Mouse (Mus musculus) midbrain, embryonic 15.5 days (tissue): Measurements from ENCODE around the gene Gpalpp1. TPM values are rescaled to one million over a fixed set of nuclear protein-coding genes. Genes with fewer than 3 reads are reported as not detected.

ENCODE experiments used
- ATAC-seq: fragments of 200-750 bp; cut with Nextera tagmentation; replicated peaks from 2 replicates; pipeline ENCODE4 v1.8.0; 2017; ENCODE audit warnings: moderate TSS enrichment
- H3K27ac ChIP-seq: fragments of 300-500 bp; sonication (generic); 2 replicates; pipeline ENCODE4 v1.5.1; 2015; ENCODE audit warnings: mild to moderate bottlenecking, inconsistent platforms
- H3K27me3 ChIP-seq: fragments of 300-500 bp; sonication (generic); replicated peaks from 2 replicates; pipeline ENCODE4 v1.6.1; 2015; ENCODE audit warnings: inconsistent platforms
- H3K36me3 ChIP-seq: fragments of 300-500 bp; sonication (generic); replicated peaks from 2 replicates; pipeline ENCODE4 v1.6.1; 2015; ENCODE audit warnings: inconsistent platforms
- H3K4me1 ChIP-seq: fragments of 300-500 bp; sonication (generic); 2 replicates; pipeline ENCODE4 v1.6.1; 2015; ENCODE audit warnings: inconsistent platforms
- H3K4me2 ChIP-seq: fragments of 300-500 bp; sonication (generic); 2 replicates; pipeline ENCODE4 v1.6.1; 2015; ENCODE audit warnings: inconsistent platforms, mild to moderate bottlenecking, moderate library complexity
- H3K4me3 ChIP-seq: fragments of 300-500 bp; sonication (generic); 2 replicates; pipeline ENCODE4 v1.5.1; 2015; ENCODE audit warnings: mild to moderate bottlenecking, inconsistent platforms
- H3K9ac ChIP-seq: fragments of 300-500 bp; sonication (generic); 2 replicates; pipeline ENCODE4 v1.6.1; 2015; ENCODE audit warnings: mild to moderate bottlenecking, inconsistent platforms
- H3K9me3 ChIP-seq: fragments of 300-500 bp; sonication (generic); 2 replicates; pipeline ENCODE4 v1.6.1; 2016; ENCODE audit warnings: inconsistent platforms
- WGBS: fragments of 180-500 bp; shearing (Covaris S2); methylation state at CpG from one replicate; pipeline ENCODE4 v1.1.7; 2015; ENCODE audit warnings: mixed read lengths; 5-methylcytosine and 5-hydroxymethylcytosine counted together
- polyA plus RNA-seq: library from polyadenylated mRNA; unstranded; fragments of >200 nt; fragmentation: Nextera tagmentation; extraction: Ambion mirVana; gene quantifications from 2 replicates; pipeline ENCODE4 v1.2.1, GENCODE M21; 2015

Gene Gpalpp1
- polyA plus RNA-seq, 1 experiment from 2014 or later: 13.9 TPM

- no peak overlapping the region for H3K4me2 ChIP-seq
- H3K27ac ChIP-seq: no peak overlapping the region
- H3K9ac ChIP-seq: no peak overlapping the region
- no peaks in the 10 kb centered on the region for H3K9me3 ChIP-seq
- no peak overlapping the region for H3K4me3 ChIP-seq
- no peak for ATAC-seq
- no peaks in the 10 kb centered on the region for H3K36me3 ChIP-seq
- no peaks in the 10 kb centered on the region for H3K4me1 ChIP-seq
- H3K27me3 ChIP-seq: no peaks in the 10 kb centered on the region
- 45% methylated on average over 7 of the region's 7 CpGs for WGBS
These were observed 35.3 kb upstream of the Gpalpp1 start for GRCm38 (mm10) chr14:76145868-76146267.

- no peak for ATAC-seq
- Histone ChIP-seq H3K4me2 (no peak overlapping the region), H3K27ac (no peak overlapping the region), H3K27me3 (no peaks in the 10 kb centered on the region), H3K9ac (no peak overlapping the region), H3K4me3 (no peak overlapping the region), H3K9me3 (no peaks in the 10 kb centered on the region), H3K36me3 (no peaks in the 10 kb centered on the region), H3K4me1 (no peaks in the 10 kb centered on the region)
- WGBS: 91% methylated on average over 1 of the region's 1 CpGs
These were observed 34.7 kb upstream of the Gpalpp1 start for GRCm38 (mm10) chr14:76145248-76145647.

DNA sequence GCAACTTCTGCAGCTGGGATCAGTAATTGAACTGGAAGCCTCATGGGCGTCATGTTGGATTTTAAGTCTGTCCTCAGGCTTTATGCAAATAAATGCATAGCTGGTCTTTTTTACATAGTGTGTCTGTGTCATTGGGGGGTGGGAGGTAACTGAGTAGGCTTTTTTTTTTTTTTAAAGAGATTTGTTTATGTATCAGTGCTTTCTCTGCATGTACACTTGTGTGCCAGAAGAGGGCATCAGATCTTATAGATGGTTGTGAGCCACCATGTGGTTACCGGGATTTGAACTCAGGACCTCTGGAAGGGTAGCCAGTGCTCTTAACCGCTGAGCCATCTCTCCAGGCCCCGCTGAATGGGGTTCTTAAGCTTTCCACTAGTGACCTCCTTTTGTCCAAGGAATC is 24.4 kb upstream of the Gpalpp1 start:
- H3K27ac ChIP-seq: no peak overlapping the region
- no peak for ATAC-seq

GRCm38 (mm10) chr14:76128174-76128573 is 17.6 kb upstream of the Gpalpp1 start:
- Histone ChIP-seq H3K9me3 (no peaks in the 10 kb centered on the region), H3K9ac (no peak overlapping the region), H3K27me3 (no peaks in the 10 kb centered on the region), H3K4me1 (no peaks in the 10 kb centered on the region), H3K36me3 (peaks cover 63% of the 10 kb centered on the region), H3K27ac (no peak overlapping the region), H3K4me2 (no peak overlapping the region), H3K4me3 (no peak overlapping the region)
- 90% methylated on average over 4 of the region's 4 CpGs for WGBS
- no peak for ATAC-seq

More for the DNA sequence above, 24.4 kb upstream of the Gpalpp1 start:
- Histone ChIP-seq H3K4me3 (no peak overlapping the region), H3K27me3 (no peaks in the 10 kb centered on the region), H3K9ac (no peak overlapping the region), H3K4me2 (no peak overlapping the region), H3K9me3 (no peaks in the 10 kb centered on the region), H3K36me3 (peaks cover 49% of the 10 kb centered on the region), H3K4me1 (no peaks in the 10 kb centered on the region)
- WGBS: 90% methylated on average over 4 of the region's 4 CpGs

DNA sequence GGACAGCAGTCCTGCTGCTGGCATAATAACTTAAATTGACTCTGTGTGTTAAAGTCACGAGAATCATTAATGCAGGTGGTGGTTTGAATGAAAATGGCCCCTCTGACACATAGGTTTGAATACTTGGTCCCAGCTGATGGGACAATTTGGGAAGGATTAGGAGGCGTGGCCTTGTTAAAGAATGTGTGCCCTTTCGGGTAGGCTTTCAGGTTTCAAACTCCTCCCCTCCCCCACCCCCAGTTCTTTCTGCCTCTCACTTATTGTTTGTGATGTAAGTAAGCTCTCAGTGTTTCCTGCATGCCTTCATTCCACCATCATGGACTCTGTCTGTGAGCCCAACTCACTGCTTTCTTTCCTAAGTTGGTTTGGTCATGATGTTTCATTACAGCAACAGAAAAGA is 16.8 kb upstream of the Gpalpp1 start:
- Histone ChIP-seq H3K9me3 (no peaks in the 10 kb centered on the region), H3K9ac (no peak overlapping the region), H3K4me3 (no peak overlapping the region), H3K27me3 (no peaks in the 10 kb centered on the region), H3K4me1 (no peaks in the 10 kb centered on the region), H3K27ac (no peak overlapping the region), H3K36me3 (peaks cover 54% of the 10 kb centered on the region), H3K4me2 (no peak overlapping the region)
- ATAC-seq: no peak
- WGBS: 76% methylated on average over 3 of the region's 3 CpGs

GRCm38 (mm10) chr14:76122663-76123058 is 12.1 kb upstream of the Gpalpp1 start:
- Histone ChIP-seq H3K36me3 (peaks cover 46% of the 10 kb centered on the region; the same call in 1 of the 2 replicates), H3K27me3 (no peaks in the 10 kb centered on the region), H3K4me2 (no peak overlapping the region), H3K27ac (no peak overlapping the region), H3K9ac (no peak overlapping the region), H3K9me3 (no peaks in the 10 kb centered on the region), H3K4me3 (no peak overlapping the region), H3K4me1 (no peaks in the 10 kb centered on the region)
- no peak for ATAC-seq
- WGBS: 93% methylated on average over 8 of the region's 8 CpGs

GRCm38 (mm10) chr14:76121901-76122662 is 11.5 kb upstream of the Gpalpp1 start:
- no peaks in the 10 kb centered on the region for H3K4me1 ChIP-seq
- 0 out of 2 replicates have a peak, but pooled peaks have one; percentile 17 for ATAC-seq
- no peak overlapping the region for H3K9ac ChIP-seq
- peaks cover 41% of the 10 kb centered on the region; the same call in 1 of the 2 replicates for H3K36me3 ChIP-seq
- no peak overlapping the region for H3K27ac ChIP-seq
- H3K9me3 ChIP-seq: no peaks in the 10 kb centered on the region
- 63% methylated on average over 6 of the region's 6 CpGs for WGBS
- H3K4me2 ChIP-seq: no peak overlapping the region
- no peaks in the 10 kb centered on the region for H3K27me3 ChIP-seq
- no peak overlapping the region for H3K4me3 ChIP-seq

DNA sequence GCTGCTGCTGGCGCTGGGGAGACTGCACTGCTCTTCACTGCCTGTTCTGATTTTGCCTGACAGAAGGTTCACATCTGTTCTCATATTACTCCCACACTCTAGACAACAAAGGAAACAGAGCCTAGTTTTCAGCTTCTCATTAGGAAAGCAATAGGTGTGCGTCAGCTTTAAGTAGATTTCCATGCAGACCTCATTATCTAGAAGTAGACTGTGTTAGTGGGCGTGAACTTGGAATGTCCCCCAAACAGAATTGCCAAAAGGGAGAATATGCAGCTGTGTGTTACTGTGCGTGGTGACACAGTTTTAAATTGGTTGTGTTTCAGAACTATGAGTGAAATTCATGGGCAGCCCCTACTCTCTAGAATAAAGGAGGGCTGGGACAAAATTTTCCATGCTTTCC is 9.9 kb upstream of the Gpalpp1 start:
- ATAC-seq: no peak
- WGBS: 88% methylated on average over 4 of the region's 4 CpGs
- Histone ChIP-seq H3K27me3 (no peaks in the 10 kb centered on the region), H3K4me1 (no peaks in the 10 kb centered on the region), H3K27ac (no peak overlapping the region), H3K36me3 (peaks cover 39% of the 10 kb centered on the region; the same call in 1 of the 2 replicates), H3K9ac (no peak overlapping the region), H3K4me3 (no peak overlapping the region), H3K4me2 (no peak overlapping the region), H3K9me3 (no peaks in the 10 kb centered on the region)

GRCm38 (mm10) chr14:76118963-76119362 is 8.4 kb upstream of the Gpalpp1 start:
- Histone ChIP-seq H3K4me3 (no peak overlapping the region), H3K4me1 (no peaks in the 10 kb centered on the region), H3K9me3 (no peaks in the 10 kb centered on the region), H3K4me2 (no peak overlapping the region), H3K27me3 (no peaks in the 10 kb centered on the region), H3K36me3 (peaks cover 36% of the 10 kb centered on the region; the same call in 1 of the 2 replicates), H3K27ac (no peak overlapping the region), H3K9ac (no peak overlapping the region)
- ATAC-seq: no peak
- WGBS: 71% methylated on average over 4 of the region's 4 CpGs

GRCm38 (mm10) chr14:76115744-76116143 is 5.2 kb upstream of the Gpalpp1 start:
- WGBS: 94% methylated on average over 5 of the region's 5 CpGs
- Histone ChIP-seq H3K4me1 (peaks cover 16% of the 10 kb centered on the region), H3K27me3 (no peaks in the 10 kb centered on the region), H3K27ac (no peak overlapping the region), H3K4me3 (no peak overlapping the region), H3K36me3 (peaks cover 27% of the 10 kb centered on the region; the same call in 1 of the 2 replicates), H3K9ac (no peak overlapping the region), H3K4me2 (no peak overlapping the region), H3K9me3 (no peaks in the 10 kb centered on the region)
- ATAC-seq: no peak

GRCm38 (mm10) chr14:76099543-76099942 is 11.0 kb downstream of the Gpalpp1 start:
- H3K9ac ChIP-seq: no peak overlapping the region
- H3K4me3 ChIP-seq: no peak overlapping the region
- no peak overlapping the region for H3K4me2 ChIP-seq
- H3K27me3 ChIP-seq: no peaks in the 10 kb centered on the region
- no peaks in the 10 kb centered on the region for H3K9me3 ChIP-seq
- ATAC-seq: no peak
- H3K36me3 ChIP-seq: peaks cover 50% of the 10 kb centered on the region
- H3K27ac ChIP-seq: no peak overlapping the region
- no peaks in the 10 kb centered on the region for H3K4me1 ChIP-seq
- 93% methylated on average over 9 of the region's 9 CpGs for WGBS

- H3K4me3 ChIP-seq: no peak overlapping the region
- H3K36me3 ChIP-seq: peaks cover 42% of the 10 kb centered on the region
- H3K27ac ChIP-seq: no peak overlapping the region
- no peak overlapping the region for H3K4me2 ChIP-seq
- no peaks in the 10 kb centered on the region for H3K4me1 ChIP-seq
- WGBS: 94% methylated on average over 5 of the region's 5 CpGs
- ATAC-seq: no peak
- no peaks in the 10 kb centered on the region for H3K9me3 ChIP-seq
- no peak overlapping the region for H3K9ac ChIP-seq
- H3K27me3 ChIP-seq: no peaks in the 10 kb centered on the region
These were observed 12.7 kb downstream of the Gpalpp1 start for GRCm38 (mm10) chr14:76097815-76098214.

- no peaks in the 10 kb centered on the region for H3K9me3 ChIP-seq
- no peak overlapping the region for H3K27ac ChIP-seq
- ATAC-seq: no peak
- no peak overlapping the region for H3K4me3 ChIP-seq
- H3K27me3 ChIP-seq: no peaks in the 10 kb centered on the region
- H3K4me2 ChIP-seq: no peak overlapping the region
- H3K9ac ChIP-seq: no peak overlapping the region
- H3K4me1 ChIP-seq: no peaks in the 10 kb centered on the region
- WGBS: 97% methylated on average over 7 of the region's 7 CpGs
- H3K36me3 ChIP-seq: peaks cover 40% of the 10 kb centered on the region
These were observed 13.3 kb downstream of the Gpalpp1 start for GRCm38 (mm10) chr14:76097244-76097643.
